Mouse (Mus musculus) G1E (cell line): ENCODE measurements around the gene 1700067K01Rik.

Experiments used
- CTCF ChIP-seq: IDR thresholded peaks from 2 replicates; pipeline ENCODE4 v1.5.1; 2012; ENCODE audit warnings: low read depth, low read length, inconsistent platforms, mixed read lengths
- GATA1 ChIP-seq: IDR thresholded peaks from 2 replicates; pipeline ENCODE4 v1.6.1; 2012; ENCODE audit warnings: borderline replicate concordance, low read length, inconsistent platforms, mixed read lengths
- GATA2 ChIP-seq: IDR thresholded peaks from 2 replicates; pipeline ENCODE4 v1.6.1; 2012; ENCODE audit warnings: low read depth, low read length, inconsistent platforms, borderline replicate concordance
- POLR2AphosphoS5 ChIP-seq: IDR thresholded peaks from 2 replicates; pipeline ENCODE4 v1.6.1; 2012; ENCODE audit warnings: low read depth, low read length, inconsistent platforms; ENCODE audit not compliant: insufficient replicate concordance

- TF ChIP-seq CTCF: no peak
- TF ChIP-seq POLR2AphosphoS5: no peak
- TF ChIP-seq GATA2: no peak
- no peak for TF ChIP-seq GATA1
Observed at GRCm38 (mm10) chr8:83989243-83989642, 12.1 kb upstream of the 1700067K01Rik start.
